Mouse (Mus musculus): ENCODE results near the gene Crmp1.

The Crmp1 gene

GRCm38 (mm10) chr5:37241224-37241623, 516 bp upstream of the Crmp1 start:
- no peak for DNase-seq

GRCm38 (mm10) chr5:37242360-37243168, 824 bp downstream of the Crmp1 start:
- no peak for DNase-seq

DNA sequence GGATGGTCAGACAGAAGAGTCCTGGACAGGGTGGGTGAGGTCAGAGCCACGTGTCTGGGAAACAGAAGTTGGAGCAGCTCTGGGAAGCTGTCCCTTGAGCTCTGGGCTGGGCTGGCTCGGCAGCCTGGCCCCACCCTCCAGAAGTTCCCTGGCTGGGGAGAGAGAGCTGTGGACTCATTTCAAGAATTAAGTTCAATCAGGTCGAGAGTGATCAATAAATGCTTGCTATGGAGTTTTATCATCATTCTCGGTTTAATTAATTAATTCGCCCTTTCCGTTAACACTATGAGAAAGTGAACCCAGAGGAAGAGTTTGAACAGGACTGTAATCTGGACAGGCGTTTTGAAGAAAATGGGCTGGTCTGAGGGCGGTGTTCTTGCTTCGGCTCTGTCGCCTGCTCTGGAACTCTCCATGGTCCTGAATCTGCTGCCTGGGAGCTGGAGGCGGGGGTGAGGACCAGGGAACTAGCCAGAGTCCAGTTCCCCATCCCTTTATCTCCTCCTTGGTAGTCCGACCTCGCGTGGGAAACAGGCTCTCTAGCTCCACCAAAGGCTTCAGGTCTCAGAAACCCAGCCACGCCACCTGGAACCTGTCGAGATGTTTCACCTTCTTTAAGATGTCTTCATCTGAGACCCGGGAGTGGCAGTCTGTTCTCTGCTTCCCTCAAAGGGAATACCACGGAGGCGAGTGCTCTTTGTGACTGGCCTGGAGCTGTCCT, 1.6 kb downstream of the Crmp1 start:
- peak; percentile 31 to 34 for DNase-seq

DNA sequence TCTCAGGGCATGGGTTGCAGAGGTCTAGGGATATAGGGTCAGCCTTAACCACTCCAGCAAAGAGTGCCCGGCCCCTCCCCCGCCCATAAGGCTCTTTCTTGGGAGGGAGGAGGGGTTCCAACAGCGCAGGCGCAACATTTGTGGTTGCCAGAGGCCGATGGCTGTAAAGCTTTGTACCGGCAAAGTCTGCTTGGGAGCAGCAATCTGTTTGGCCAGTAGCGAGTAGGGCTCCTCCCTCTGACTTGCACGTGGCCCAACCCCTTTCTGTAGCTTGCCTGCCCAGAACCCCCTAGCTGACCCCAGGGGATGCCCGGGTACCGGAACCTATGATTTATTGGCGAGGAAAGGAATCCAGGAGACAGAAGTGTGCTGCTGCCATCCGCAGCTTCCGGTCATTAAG, 2.4 kb downstream of the Crmp1 start:
- DNase-seq = no peak

GRCm38 (mm10) chr5:37244666-37245242, 3.0 kb downstream of the Crmp1 start:
- no peak for DNase-seq

- peak; percentile 61 to 77 for DNase-seq
These were observed 3.9 kb downstream of the Crmp1 start for GRCm38 (mm10) chr5:37245651-37246050.

DNA sequence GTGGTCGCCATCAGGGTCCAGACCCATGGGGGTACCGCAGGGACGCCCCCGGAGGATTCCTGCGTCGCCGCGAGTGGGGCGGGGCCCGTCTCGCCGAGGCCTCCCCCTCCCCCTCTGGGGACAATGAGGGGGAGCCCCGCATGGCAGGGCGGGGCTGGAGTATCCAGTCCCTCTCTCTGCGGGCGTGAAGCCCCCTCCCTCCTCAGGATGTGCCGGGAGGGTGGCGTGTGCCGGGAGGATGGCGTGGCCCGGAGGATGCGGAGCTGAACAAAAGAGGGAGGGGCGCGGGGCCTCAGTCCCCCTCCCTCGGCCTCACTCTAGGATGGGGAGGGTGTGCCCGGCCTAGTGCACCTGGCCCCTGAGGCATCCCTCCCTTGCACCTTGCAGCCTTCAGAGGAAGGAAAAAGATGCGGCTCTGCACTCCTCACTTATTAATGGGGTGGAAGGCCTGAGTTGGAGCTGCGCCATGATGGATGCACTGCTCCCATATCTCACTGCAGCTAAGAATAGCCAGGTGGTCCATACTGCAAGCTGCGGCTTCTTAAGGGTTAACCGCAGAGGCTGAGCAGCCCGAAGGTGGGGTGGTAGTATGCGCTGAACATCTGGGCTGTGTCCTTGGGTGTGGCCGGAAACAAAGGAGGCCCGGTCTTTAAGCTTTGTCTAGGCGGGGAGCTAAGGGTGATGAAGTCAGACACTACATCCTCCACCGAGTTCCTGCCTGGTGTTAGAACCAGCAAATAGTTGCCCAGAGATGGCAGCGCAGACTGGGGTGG, 4.6 kb downstream of the Crmp1 start:
- peak; percentile 57 to 75 for DNase-seq

DNA sequence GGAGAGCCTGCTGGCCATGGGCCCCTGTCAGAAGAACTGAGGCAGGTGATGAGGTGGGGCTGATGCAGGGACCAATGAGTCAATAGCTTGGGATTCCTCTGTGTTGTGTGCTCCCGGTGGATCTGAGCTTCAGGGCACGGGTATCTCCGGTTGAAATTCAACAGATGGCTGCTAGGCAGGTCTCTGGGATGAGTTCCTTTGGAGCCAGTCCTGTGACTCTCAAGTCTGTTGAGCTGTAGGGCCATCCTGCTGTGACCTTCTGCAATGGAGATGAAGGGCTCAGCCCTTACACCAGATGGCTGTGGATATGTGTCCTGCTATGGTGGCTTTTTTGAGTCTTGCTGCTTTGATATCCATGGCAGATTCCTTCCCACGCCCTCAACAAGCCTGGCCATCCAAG, 5.7 kb downstream of the Crmp1 start:
- no peak for DNase-seq

- DNase-seq = no peak
These were observed 7.1 kb downstream of the Crmp1 start for GRCm38 (mm10) chr5:37248870-37249269.

DNA sequence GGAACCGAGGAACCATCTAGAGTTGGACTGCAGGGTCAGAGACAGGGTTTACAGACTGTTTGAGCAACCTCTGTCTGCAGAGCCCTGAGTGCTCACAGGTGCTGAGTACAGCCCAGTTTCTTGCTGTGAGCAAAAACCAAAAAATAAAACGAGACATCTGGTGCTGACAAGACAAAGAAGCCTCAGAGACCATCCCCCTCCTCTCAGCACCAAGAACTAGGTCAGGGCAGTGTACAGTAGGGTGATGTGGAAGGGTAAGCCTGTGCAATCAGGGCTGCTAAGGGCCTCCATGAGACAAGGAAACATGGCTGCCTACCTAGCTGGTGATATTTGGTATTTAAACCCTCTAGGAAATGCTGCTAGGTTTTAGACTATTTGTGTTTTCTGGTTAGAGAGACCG, 9.9 kb downstream of the Crmp1 start:
- peak in 1 of 2 experiments; percentile 51 for DNase-seq

- no peak for DNase-seq
These were observed 10.5 kb downstream of the Crmp1 start for GRCm38 (mm10) chr5:37252101-37252804.

DNA sequence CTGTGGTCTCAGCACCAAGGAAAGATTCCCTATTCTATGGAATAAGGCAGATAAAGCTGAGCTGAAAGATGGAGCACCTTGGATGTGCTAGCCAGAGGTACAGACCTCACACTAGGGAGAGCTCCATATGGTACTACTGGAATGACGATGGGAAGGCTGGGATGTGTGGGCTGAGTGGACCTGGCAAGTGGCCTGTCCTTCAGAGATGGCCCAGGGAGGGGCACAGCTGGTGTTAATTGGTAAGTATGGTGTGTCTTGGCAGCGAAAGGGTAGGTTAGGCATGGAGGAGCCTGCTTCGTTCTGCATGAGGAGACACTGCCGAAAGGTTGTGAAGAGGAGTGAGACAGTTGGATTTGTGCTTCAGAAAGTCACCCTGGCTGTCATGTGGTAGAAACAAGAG, 12.8 kb downstream of the Crmp1 start:
- no peak for DNase-seq

DNA sequence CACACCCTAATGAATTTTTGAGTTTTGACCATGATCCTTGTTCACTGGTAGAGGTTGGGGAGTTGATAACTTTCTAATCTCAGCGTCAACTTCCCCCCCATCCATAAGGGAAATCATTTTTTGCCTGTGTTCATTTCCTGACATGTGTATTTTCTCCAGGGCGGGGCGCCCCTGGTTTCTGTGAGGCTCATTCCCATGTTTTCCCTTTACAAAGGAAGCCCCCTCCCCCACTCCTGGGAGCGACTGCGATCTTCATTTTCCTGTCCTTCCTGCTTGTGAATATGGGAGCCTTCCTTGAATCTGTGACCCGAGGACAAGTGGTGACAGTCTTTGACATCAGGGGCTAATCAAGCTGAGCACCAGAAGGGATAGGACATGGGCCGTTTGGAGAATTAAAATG, 15.1 kb downstream of the Crmp1 start:
- DNase-seq = no peak

DNA sequence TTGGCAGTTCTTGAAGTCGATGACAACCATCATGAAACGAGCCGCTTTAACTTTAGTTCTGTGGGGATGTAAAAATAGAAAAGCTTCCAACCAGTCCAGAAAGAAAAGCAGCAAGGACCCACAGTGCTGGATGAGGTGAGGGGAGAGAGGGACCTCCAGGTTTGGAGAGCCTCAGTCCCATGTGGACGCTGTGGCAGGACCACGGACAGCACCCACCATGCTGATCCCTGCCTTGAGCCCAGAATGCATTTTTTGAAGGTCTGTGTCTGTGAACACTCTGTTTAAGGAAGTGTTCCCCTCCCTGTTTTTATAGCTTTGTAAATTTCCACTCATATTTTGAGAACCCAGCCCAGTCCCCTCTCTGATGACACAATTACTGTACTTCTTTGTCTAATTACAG, 15.5 kb downstream of the Crmp1 start:
- DNase-seq = no peak

GRCm38 (mm10) chr5:37261734-37262133, 20.0 kb downstream of the Crmp1 start:
- DNase-seq = no peak

GRCm38 (mm10) chr5:37263816-37264215, 22.1 kb downstream of the Crmp1 start:
- DNase-seq = no peak

GRCm38 (mm10) chr5:37281021-37281420, 39.3 kb downstream of the Crmp1 start:
- DNase-seq = no peak

DNA sequence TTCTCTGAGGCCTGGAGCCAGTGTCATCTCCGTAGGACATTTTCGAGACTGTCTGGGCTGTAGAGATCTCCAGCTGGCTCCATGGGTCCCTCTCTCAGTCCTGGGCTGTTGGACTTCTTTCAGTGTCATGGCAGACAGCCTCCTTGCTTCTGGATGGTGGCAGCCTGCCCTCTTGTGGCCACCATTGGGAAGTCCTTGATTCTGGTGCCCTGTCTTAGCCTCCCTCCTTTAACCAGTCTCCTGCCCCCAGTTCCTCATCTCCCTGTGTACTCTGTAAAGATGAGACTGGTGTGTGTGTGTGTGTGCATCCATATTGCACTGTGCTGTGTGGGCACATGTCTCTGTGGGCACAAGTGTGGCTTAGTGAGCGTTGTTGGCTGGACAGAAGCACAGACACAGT, 46.6 kb downstream of the Crmp1 start:
- DNase-seq = peak; percentile 55 to 56

- peak; percentile 25 to 29 for DNase-seq
These were observed 47.5 kb downstream of the Crmp1 start for GRCm38 (mm10) chr5:37289236-37289635.

GRCm38 (mm10) chr5:37290983-37291382, 49.2 kb downstream of the Crmp1 start:
- peak; percentile 19 to 20 for DNase-seq

- DNase-seq = no peak
These were observed 55.0 kb downstream of the Crmp1 start for GRCm38 (mm10) chr5:37296717-37297116.

DNA sequence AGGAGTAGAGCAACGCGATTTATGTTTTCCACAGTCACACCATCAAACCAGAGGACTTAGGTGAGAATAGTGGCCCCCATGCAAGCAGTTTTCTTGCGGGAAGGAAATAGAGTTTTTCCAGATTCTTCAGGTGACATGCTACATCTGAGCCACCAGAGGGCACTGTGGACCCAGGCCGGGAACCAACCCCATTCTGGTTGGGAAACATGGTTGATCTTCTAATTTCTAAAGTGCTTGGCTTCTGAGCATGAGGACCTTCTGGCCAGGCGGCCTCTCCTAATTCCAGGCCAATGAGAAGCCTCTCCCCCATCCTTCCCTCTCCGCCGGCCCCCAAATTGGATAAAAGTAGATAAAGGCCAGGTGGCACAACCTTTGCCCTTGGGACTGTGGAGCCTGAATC, 56.6 kb downstream of the Crmp1 start:
- no peak for DNase-seq

Measured in thymus, postnatal 36 days (tissue).